Mouse (Mus musculus): Measurements from ENCODE around the gene Spata31d1c.

The Spata31d1c gene

DNA sequence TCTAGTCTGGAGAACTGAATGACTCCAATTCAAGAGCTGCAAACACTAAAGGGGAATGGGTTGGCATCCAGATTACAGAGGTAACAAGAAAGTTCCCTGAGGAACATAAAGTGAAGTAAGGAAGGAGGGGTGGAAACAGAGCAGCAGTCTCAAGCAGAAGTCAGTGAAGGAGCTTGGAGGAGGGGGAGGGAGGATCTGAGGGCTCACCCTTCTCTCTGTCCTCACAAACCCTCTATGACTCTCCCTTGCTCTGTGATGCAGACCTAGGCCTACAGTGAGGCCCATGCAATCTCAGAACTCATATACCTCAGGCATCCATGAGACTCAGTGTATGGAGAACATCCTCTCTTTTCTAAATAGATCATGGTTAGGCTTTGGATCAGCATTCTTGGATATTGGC, at the start of gene Spata31d1c:
TSS of gene Spata31d1c (plus strand) at position 301 of the 400 bp plus-strand sequence.
- DNase-seq = no peak

- DNase-seq = no peak
Measured at GRCm38 (mm10) chr13:64988828-64989227, 44.0 kb upstream of the Spata31d1c start.

GRCm38 (mm10) chr13:65005414-65005813, 27.4 kb upstream of the Spata31d1c start:
- DNase-seq = no peak

DNA sequence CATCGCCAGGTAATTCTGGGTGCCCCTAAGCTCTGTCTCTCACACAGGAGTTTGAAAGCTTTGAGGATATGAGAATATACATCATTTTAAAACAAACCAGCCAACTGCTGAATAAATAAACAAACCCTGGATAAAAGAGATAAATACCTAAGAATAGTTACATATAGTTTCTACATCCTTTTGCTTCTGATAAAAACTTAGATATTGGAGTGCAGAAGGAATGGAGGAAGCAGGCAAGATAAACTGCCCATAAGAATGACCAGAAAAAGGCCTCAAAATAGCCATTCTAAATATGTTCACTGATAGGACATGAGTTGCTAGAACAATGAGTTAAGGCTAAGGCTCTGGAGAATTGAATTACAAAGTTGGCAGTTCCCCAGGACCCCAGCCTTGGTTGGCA, 26.1 kb upstream of the Spata31d1c start:
- no peak for DNase-seq

GRCm38 (mm10) chr13:65007971-65008370, 24.9 kb upstream of the Spata31d1c start:
- DNase-seq = no peak

DNA sequence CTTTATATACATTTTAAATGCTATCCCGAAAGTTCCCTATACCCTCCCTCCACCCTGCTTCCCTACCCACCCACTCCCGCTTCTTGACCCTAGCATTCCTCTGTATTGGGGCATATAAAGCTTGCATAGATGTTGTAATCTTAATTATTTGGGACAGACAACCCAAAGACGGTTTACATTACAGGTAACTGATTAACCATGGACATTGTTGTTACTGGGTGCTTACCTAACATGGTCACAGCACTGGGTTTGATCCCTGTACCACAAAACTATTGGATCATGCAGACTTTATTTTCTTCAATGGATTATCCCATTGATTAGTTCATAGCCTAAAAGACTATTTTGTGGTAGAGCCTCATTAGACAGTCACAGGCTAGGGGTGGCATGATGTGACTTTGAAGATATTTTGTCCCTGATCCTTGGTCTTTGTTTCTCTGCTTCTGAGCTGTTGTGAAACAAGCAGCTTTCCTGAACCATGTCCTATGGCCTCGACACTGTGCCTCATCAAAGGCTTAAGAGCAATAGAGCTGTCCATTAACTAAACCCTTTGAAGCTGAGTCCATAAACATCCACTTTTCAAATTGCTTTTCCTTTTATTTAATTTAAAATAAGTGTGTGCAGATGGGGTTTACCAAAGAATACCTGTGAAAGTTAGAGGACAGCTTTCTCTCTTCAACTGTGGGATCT, 21.7 kb upstream of the Spata31d1c start:
- no peak for DNase-seq

- DNase-seq = no peak
Measured at GRCm38 (mm10) chr13:65035057-65035456, 2.2 kb downstream of the Spata31d1c start.

DNA sequence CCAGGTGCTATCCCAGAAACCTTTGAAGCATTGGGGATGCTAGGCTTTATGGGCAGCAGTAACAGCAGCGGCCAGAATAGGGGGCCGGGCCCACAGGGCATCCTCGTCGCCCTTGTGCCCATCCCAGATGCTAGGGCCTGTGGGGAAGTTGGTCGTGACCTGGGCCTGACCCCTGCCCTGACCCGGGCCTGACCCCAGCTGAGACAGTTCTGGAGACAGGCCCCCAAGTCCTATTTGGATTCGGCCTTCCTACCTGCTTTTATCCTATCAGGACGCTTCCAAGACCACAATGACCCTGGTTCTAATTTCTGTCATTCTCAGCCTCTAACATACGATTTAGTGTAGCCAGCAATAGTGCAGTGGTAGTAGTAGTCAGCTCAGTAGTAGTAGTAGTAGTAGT, 19.8 kb downstream of the Spata31d1c start, which contains the start of gene Prss47:
TSS of gene Prss47 (minus strand) at position 101 of the 400 bp plus-strand sequence.
- DNase-seq = no peak

DNA sequence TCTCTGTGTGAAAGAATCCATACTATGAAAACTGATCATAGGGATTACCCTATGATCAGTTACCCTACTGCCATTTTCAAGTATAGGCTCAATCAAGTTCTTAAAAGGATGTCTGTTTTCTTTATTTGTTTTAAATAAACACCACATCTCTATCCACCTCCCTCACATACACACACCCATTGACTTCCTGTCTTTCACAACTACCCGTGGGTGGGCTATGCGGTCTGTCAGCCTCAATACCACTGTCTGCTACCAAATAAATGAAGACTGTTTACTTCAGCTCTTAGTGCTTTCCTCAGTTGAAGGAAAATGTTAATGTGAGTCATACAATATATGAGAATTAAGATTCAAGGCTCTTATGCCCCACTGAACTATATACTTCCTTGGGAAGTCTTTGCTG, 37.1 kb downstream of the Spata31d1c start:
- no peak for DNase-seq
